Mouse (Mus musculus): Measurements from ENCODE around the gene Wdr75. TPM values are rescaled to one million over a fixed set of nuclear protein-coding genes. Genes with fewer than 3 reads are reported as not detected.

Wdr75 gene
- polyA plus RNA-seq, 1 experiment from 2014 or later: 80.8 TPM

GRCm38 (mm10) chr1:45826796-45827195 is 31.8 kb downstream of the Wdr75 start:
- no peak overlapping the region for H3K27ac ChIP-seq (ENCODE audit: low read depth, low read length)
- H3K27me3 ChIP-seq (ENCODE audit: control insufficient read depth, insufficient read depth, low read length): no peaks in the 10 kb centered on the region
- no peak for ATAC-seq (ENCODE audit: low FRiP score)
- no peak overlapping the region for H3K4me3 ChIP-seq (ENCODE audit: low read depth, low read length)
- 95% methylated on average over 2 of the region's 2 CpGs for WGBS
- no peaks in the 10 kb centered on the region for H3K4me1 ChIP-seq (ENCODE audit: control insufficient read depth, insufficient read depth, low read length)
- no peaks in the 10 kb centered on the region for H3K9me3 ChIP-seq (ENCODE audit: control insufficient read depth, low read length)
- no peak overlapping the region for H3K4me2 ChIP-seq
- H3K9ac ChIP-seq (ENCODE audit: low read length): no peak overlapping the region
- peaks cover 9% of the 10 kb centered on the region for H3K36me3 ChIP-seq (ENCODE audit: control insufficient read depth, insufficient read depth, low read length)
- no peak for DNase-seq (ENCODE audit: low spot score, missing footprints)

- H3K4me2 ChIP-seq: no peak overlapping the region
- H3K9ac ChIP-seq (ENCODE audit: low read length): no peak overlapping the region
- H3K27ac ChIP-seq (ENCODE audit: low read depth, low read length): no peak overlapping the region
- H3K9me3 ChIP-seq (ENCODE audit: control insufficient read depth, low read length): no peaks in the 10 kb centered on the region
- no peak overlapping the region for H3K4me3 ChIP-seq (ENCODE audit: low read depth, low read length)
- no peaks in the 10 kb centered on the region for H3K36me3 ChIP-seq (ENCODE audit: control insufficient read depth, insufficient read depth, low read length)
- no peaks in the 10 kb centered on the region for H3K27me3 ChIP-seq (ENCODE audit: control insufficient read depth, insufficient read depth, low read length)
- no peak for ATAC-seq (ENCODE audit: low FRiP score)
- 92% methylated on average over 8 of the region's 8 CpGs for WGBS
- DNase-seq (ENCODE audit: low spot score, missing footprints): no peak
- H3K4me1 ChIP-seq (ENCODE audit: control insufficient read depth, insufficient read depth, low read length): no peaks in the 10 kb centered on the region
Observed at GRCm38 (mm10) chr1:45830453-45831206, 35.7 kb downstream of the Wdr75 start.

- Histone ChIP-seq H3K27ac (ENCODE audit: low read depth, low read length) (no peak overlapping the region), H3K9ac (ENCODE audit: low read length) (no peak overlapping the region), H3K4me2 (no peak overlapping the region), H3K27me3 (ENCODE audit: control insufficient read depth, insufficient read depth, low read length) (no peaks in the 10 kb centered on the region), H3K36me3 (ENCODE audit: control insufficient read depth, insufficient read depth, low read length) (no peaks in the 10 kb centered on the region), H3K4me3 (ENCODE audit: low read depth, low read length) (no peak overlapping the region), H3K9me3 (ENCODE audit: control insufficient read depth, low read length) (no peaks in the 10 kb centered on the region), H3K4me1 (ENCODE audit: control insufficient read depth, insufficient read depth, low read length) (no peaks in the 10 kb centered on the region)
- DNase-seq (ENCODE audit: low spot score, missing footprints) (no peak), ATAC-seq (ENCODE audit: low FRiP score) (no peak)
- WGBS: 83% methylated on average over 4 of the region's 4 CpGs
Observed at GRCm38 (mm10) chr1:45835362-45836063, 40.5 kb downstream of the Wdr75 start.

- no peak overlapping the region for H3K4me3 ChIP-seq (ENCODE audit: low read depth, low read length)
- H3K4me1 ChIP-seq (ENCODE audit: control insufficient read depth, insufficient read depth, low read length): no peaks in the 10 kb centered on the region
- 91% methylated on average over 4 of the region's 4 CpGs for WGBS
- H3K9ac ChIP-seq (ENCODE audit: low read length): no peak overlapping the region
- no peak for ATAC-seq (ENCODE audit: low FRiP score)
- no peak overlapping the region for H3K4me2 ChIP-seq
- no peaks in the 10 kb centered on the region for H3K36me3 ChIP-seq (ENCODE audit: control insufficient read depth, insufficient read depth, low read length)
- H3K9me3 ChIP-seq (ENCODE audit: control insufficient read depth, low read length): no peaks in the 10 kb centered on the region
- no peak overlapping the region for H3K27ac ChIP-seq (ENCODE audit: low read depth, low read length)
- DNase-seq (ENCODE audit: low spot score, missing footprints): no peak
- no peaks in the 10 kb centered on the region for H3K27me3 ChIP-seq (ENCODE audit: control insufficient read depth, insufficient read depth, low read length)
Observed at GRCm38 (mm10) chr1:45837736-45838135, 42.8 kb downstream of the Wdr75 start.

- Histone ChIP-seq H3K4me3 (ENCODE audit: low read depth, low read length) (no peak overlapping the region), H3K9ac (ENCODE audit: low read length) (no peak overlapping the region), H3K4me1 (ENCODE audit: control insufficient read depth, insufficient read depth, low read length) (no peaks in the 10 kb centered on the region), H3K27me3 (ENCODE audit: control insufficient read depth, insufficient read depth, low read length) (no peaks in the 10 kb centered on the region), H3K36me3 (ENCODE audit: control insufficient read depth, insufficient read depth, low read length) (no peaks in the 10 kb centered on the region), H3K4me2 (no peak overlapping the region), H3K9me3 (ENCODE audit: control insufficient read depth, low read length) (no peaks in the 10 kb centered on the region), H3K27ac (ENCODE audit: low read depth, low read length) (no peak overlapping the region)
- ATAC-seq (ENCODE audit: low FRiP score) (no peak), DNase-seq (ENCODE audit: low spot score, missing footprints) (no peak)
Observed at GRCm38 (mm10) chr1:45838271-45838670, 43.3 kb downstream of the Wdr75 start.

GRCm38 (mm10) chr1:45845466-45845865 is 50.5 kb downstream of the Wdr75 start:
- Histone ChIP-seq H3K4me2 (no peak overlapping the region), H3K27ac (ENCODE audit: low read depth, low read length) (no peak overlapping the region), H3K27me3 (ENCODE audit: control insufficient read depth, insufficient read depth, low read length) (no peaks in the 10 kb centered on the region), H3K9ac (ENCODE audit: low read length) (no peak overlapping the region), H3K9me3 (ENCODE audit: control insufficient read depth, low read length) (no peaks in the 10 kb centered on the region), H3K4me1 (ENCODE audit: control insufficient read depth, insufficient read depth, low read length) (no peaks in the 10 kb centered on the region), H3K4me3 (ENCODE audit: low read depth, low read length) (no peak overlapping the region), H3K36me3 (ENCODE audit: control insufficient read depth, insufficient read depth, low read length) (no peaks in the 10 kb centered on the region)
- DNase-seq (ENCODE audit: low spot score, missing footprints) (no peak), ATAC-seq (ENCODE audit: low FRiP score) (no peak)
- 90% methylated on average over 1 of the region's 1 CpGs for WGBS

GRCm38 (mm10) chr1:45858038-45858437 is 63.1 kb downstream of the Wdr75 start:
- no peak overlapping the region for H3K27ac ChIP-seq (ENCODE audit: low read depth, low read length)
- H3K4me2 ChIP-seq: no peak overlapping the region
- no peak overlapping the region for H3K4me3 ChIP-seq (ENCODE audit: low read depth, low read length)
- H3K9me3 ChIP-seq (ENCODE audit: control insufficient read depth, low read length): no peaks in the 10 kb centered on the region; the same call in 1 of the 2 replicates
- no peak overlapping the region for H3K9ac ChIP-seq (ENCODE audit: low read length)
- no peaks in the 10 kb centered on the region for H3K27me3 ChIP-seq (ENCODE audit: control insufficient read depth, insufficient read depth, low read length)
- no peaks in the 10 kb centered on the region for H3K4me1 ChIP-seq (ENCODE audit: control insufficient read depth, insufficient read depth, low read length)
- no peak for ATAC-seq (ENCODE audit: low FRiP score)
- H3K36me3 ChIP-seq (ENCODE audit: control insufficient read depth, insufficient read depth, low read length): no peaks in the 10 kb centered on the region
- 78% methylated on average over 1 of the region's 1 CpGs for WGBS
- DNase-seq (ENCODE audit: low spot score, missing footprints): no peak

GRCm38 (mm10) chr1:45860349-45860748 is 65.4 kb downstream of the Wdr75 start:
- no peak overlapping the region for H3K4me2 ChIP-seq
- no peak overlapping the region for H3K4me3 ChIP-seq (ENCODE audit: low read depth, low read length)
- no peaks in the 10 kb centered on the region; the same call in 1 of the 2 replicates for H3K9me3 ChIP-seq (ENCODE audit: control insufficient read depth, low read length)
- no peak overlapping the region for H3K27ac ChIP-seq (ENCODE audit: low read depth, low read length)
- DNase-seq (ENCODE audit: low spot score, missing footprints) (no peak), ATAC-seq (ENCODE audit: low FRiP score) (no peak)
- 71% methylated on average over 5 of the region's 5 CpGs for WGBS
- no peaks in the 10 kb centered on the region for H3K36me3 ChIP-seq (ENCODE audit: control insufficient read depth, insufficient read depth, low read length)
- no peak overlapping the region for H3K9ac ChIP-seq (ENCODE audit: low read length)
- H3K4me1 ChIP-seq (ENCODE audit: control insufficient read depth, insufficient read depth, low read length): no peaks in the 10 kb centered on the region
- H3K27me3 ChIP-seq (ENCODE audit: control insufficient read depth, insufficient read depth, low read length): no peaks in the 10 kb centered on the region

- no peaks in the 10 kb centered on the region; the same call in 1 of the 2 replicates for H3K9me3 ChIP-seq (ENCODE audit: control insufficient read depth, low read length)
- ATAC-seq (ENCODE audit: low FRiP score): no peak
- H3K27ac ChIP-seq (ENCODE audit: low read depth, low read length): no peak overlapping the region
- H3K9ac ChIP-seq (ENCODE audit: low read length): no peak overlapping the region
- no peak overlapping the region for H3K4me2 ChIP-seq
- no peak overlapping the region for H3K4me3 ChIP-seq (ENCODE audit: low read depth, low read length)
- no peaks in the 10 kb centered on the region for H3K27me3 ChIP-seq (ENCODE audit: control insufficient read depth, insufficient read depth, low read length)
- no peak for DNase-seq (ENCODE audit: low spot score, missing footprints)
- no peaks in the 10 kb centered on the region for H3K4me1 ChIP-seq (ENCODE audit: control insufficient read depth, insufficient read depth, low read length)
- H3K36me3 ChIP-seq (ENCODE audit: control insufficient read depth, insufficient read depth, low read length): no peaks in the 10 kb centered on the region
Observed at GRCm38 (mm10) chr1:45861162-45861561, 66.2 kb downstream of the Wdr75 start.

Data from midbrain, embryonic 11.5 days (tissue).